Mouse (Mus musculus): ENCODE measurements around the gene Sipa1l2. TPM values are rescaled to one million over a fixed set of nuclear protein-coding genes. Genes with fewer than 3 reads are reported as not detected.

Sipa1l2 gene
- polyA plus RNA-seq (2011; ENCODE audit: insufficient read length, low read depth, missing spikeins), result 10.3 and 12.6 TPM in 2 replicates

- H3K4me1 ChIP-seq (ENCODE audit: control insufficient read depth, insufficient read depth, low read length), result no peaks in the 10 kb centered on the region
- H3K27ac ChIP-seq (ENCODE audit: insufficient read depth, low read length), result peak within 1 kb of the TSS; percentile 7; the same call in 1 of the 2 replicates
- TF ChIP-seq CTCF (IDR thresholded peaks at IDR 0.05; ENCODE audit: borderline replicate concordance, insufficient read depth, low read length) (no peak), POLR2A (IDR thresholded peaks at IDR 0.05; ENCODE audit: low read depth, low read length) (peak; percentile 60)
- H3K4me3 ChIP-seq (ENCODE audit: insufficient read depth, low read length), result peak within 1 kb of the TSS; percentile 81
These were observed at the start of gene Sipa1l2 for GRCm38 (mm10) chr8:125569533-125570365. Gene Sipa1l2 (minus strand): TSS chr8:125569808.

DNA sequence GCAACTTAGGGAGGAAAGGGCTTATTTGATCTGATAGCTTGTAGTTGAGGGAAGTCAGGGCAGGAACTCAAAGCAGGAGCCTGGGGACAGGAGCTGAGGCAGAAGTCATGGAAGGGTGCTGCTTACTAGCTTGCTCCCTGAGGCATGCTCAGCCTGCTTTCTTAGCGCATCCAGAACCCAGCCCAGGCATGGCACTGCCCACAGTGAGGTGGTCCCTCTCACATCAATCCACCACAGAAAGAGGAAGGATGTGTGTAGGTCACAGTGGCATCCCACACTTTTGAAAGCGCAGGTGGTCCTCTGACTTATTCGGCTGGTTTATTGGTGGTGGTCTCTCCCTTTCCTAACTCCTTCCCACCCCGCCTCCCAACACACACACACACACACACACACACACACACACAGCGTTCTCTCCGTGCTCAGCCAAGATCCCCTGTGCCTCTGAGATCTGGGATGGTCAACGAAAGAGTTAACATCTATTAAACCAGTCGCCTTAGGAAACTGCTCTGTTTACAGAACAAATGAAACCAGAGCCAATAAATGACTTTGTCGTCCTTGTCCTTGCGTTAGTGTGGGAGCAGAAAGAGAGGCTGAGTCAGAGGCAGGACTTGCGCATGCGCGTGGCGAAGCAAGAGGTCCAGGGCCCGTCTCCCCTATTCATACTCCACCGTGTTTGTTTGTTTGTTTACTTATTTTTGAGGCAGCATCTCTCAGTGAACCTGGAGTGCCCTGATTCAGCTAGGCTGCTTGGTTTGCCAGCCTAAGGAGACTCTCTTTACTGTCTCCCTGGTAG lies 49.1 kb upstream of the Sipa1l2 start:
- Histone ChIP-seq H3K4me1 (ENCODE audit: control insufficient read depth, insufficient read depth, low read length) (peaks cover 7% of the 10 kb centered on the region; the same call in 1 of the 2 replicates), H3K4me3 (ENCODE audit: insufficient read depth, low read length) (no peak overlapping the region), H3K27ac (ENCODE audit: insufficient read depth, low read length) (peak overlapping the region; percentile 76)
- TF ChIP-seq CTCF (IDR thresholded peaks at IDR 0.05; ENCODE audit: borderline replicate concordance, insufficient read depth, low read length), result no peak
- no peak for TF ChIP-seq POLR2A (IDR thresholded peaks at IDR 0.05; ENCODE audit: low read depth, low read length)

DNA sequence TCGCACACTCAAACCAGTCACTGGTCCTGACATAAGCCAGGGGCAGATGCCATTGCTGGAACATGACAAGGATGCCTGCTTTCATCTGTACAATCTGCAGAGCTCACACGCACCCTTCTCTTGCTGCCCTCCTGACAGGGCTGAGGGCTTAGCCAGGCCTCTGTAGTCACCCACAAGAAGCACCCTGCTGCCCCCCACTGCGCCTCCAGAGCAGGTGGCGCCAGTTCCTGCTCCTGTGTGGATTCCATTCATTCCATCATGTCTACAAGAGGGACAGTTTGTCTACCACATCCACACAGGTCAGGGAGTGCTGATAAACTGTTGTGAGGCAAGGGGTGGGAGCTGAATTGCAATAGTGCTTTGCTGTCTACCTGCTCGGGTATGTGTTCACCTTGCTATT lies 47.3 kb upstream of the Sipa1l2 start:
- no peak overlapping the region for H3K4me3 ChIP-seq (ENCODE audit: insufficient read depth, low read length)
- TF ChIP-seq CTCF (IDR thresholded peaks at IDR 0.05; ENCODE audit: borderline replicate concordance, insufficient read depth, low read length) (no peak), POLR2A (IDR thresholded peaks at IDR 0.05; ENCODE audit: low read depth, low read length) (no peak)
- H3K4me1 ChIP-seq (ENCODE audit: control insufficient read depth, insufficient read depth, low read length), result peaks cover 7% of the 10 kb centered on the region; the same call in 1 of the 2 replicates
- H3K27ac ChIP-seq (ENCODE audit: insufficient read depth, low read length), result no peak overlapping the region

DNA sequence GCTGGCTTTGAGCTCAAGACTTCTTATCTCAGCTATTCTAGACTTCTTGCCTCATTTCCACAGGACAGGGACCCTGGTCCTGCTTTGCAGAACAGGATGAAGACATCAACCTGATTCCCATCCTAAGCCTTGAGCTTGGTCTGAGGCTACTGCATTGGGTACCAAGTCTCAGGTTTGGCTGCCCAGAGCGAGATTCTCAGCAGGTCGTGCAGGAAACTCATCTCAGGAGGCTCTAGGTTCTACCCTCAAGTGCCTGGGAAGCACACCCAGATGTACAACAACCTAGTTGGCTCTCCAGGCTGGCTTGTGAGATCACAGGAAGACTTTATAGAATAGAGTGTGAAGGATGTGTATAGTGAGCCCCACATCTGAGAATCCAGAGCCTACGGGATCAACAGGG lies 46.4 kb upstream of the Sipa1l2 start:
- Histone ChIP-seq H3K27ac (ENCODE audit: insufficient read depth, low read length) (no peak overlapping the region), H3K4me3 (ENCODE audit: insufficient read depth, low read length) (no peak overlapping the region), H3K4me1 (ENCODE audit: control insufficient read depth, insufficient read depth, low read length) (peaks cover 7% of the 10 kb centered on the region; the same call in 1 of the 2 replicates)
- no peak for TF ChIP-seq CTCF (IDR thresholded peaks at IDR 0.05; ENCODE audit: borderline replicate concordance, insufficient read depth, low read length)
- TF ChIP-seq POLR2A (IDR thresholded peaks at IDR 0.05; ENCODE audit: low read depth, low read length), result no peak

DNA sequence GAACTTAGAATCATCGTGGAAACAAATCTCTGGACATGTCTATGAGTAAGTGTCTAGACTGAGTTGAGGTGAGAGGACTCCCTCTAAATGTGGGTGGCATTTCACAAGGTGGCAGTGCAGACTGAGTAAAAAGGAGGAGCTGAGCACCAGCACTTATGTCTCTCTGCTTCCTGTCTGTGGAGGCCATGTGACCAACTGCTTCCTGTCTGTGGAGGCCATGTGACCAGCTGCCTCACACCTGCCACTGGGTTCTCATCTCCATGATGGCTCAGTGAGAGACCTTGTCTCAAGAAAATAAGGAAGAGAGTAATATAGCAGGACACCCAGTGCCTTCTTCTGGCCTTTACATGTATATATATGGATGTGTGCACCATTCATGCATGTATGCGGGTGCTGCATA lies 43.9 kb upstream of the Sipa1l2 start:
- no peak for TF ChIP-seq POLR2A (IDR thresholded peaks at IDR 0.05; ENCODE audit: low read depth, low read length)
- TF ChIP-seq CTCF (IDR thresholded peaks at IDR 0.05; ENCODE audit: borderline replicate concordance, insufficient read depth, low read length), result no peak

DNA sequence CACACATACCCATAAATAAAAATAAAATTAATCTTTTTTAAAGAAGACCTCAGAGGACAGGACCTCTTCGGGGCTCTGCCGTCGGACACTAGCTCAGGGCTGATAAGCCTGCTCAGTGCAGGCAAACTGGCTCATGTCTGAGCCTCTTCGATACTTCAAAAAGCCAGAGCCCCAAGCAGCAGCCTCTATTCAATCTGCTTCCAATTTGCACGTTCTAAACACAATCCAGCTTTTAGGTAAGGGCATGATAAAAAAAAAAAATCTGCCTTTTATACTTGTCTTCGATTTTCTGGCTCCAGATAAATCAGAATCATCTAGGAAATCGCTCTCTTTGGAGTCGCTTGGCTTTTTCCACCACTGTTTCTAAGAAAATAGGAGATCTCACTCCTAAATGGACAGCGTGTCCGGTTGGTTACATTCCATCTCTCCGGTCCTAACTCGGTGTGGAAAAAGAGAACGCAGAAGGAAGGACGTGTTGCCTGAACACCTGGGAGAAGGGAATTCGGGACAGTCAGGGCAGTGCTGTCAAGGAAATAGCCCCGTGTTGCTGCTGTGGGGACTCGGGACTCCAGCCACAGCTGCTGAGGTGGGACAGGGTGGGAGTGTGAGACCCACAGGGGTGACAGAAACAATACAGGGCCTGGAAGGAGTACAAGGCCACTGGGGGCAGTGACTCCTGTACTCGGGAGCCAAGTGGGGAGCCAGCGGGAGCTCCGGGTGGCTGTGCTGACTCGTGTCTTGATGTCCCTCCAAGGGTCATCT lies 42.4 kb upstream of the Sipa1l2 start:
- no peak for TF ChIP-seq CTCF (IDR thresholded peaks at IDR 0.05; ENCODE audit: borderline replicate concordance, insufficient read depth, low read length)
- no peak for TF ChIP-seq POLR2A (IDR thresholded peaks at IDR 0.05; ENCODE audit: low read depth, low read length)
- Histone ChIP-seq H3K4me3 (ENCODE audit: insufficient read depth, low read length) (no peak overlapping the region), H3K4me1 (ENCODE audit: control insufficient read depth, insufficient read depth, low read length) (0 out of 2 replicates have a peak, but pooled peaks cover 2% of the 10 kb centered on the region), H3K27ac (ENCODE audit: insufficient read depth, low read length) (no peak overlapping the region)

More for the DNA sequence above, 43.9 kb upstream of the Sipa1l2 start:
- Histone ChIP-seq H3K4me1 (ENCODE audit: control insufficient read depth, insufficient read depth, low read length) (0 out of 2 replicates have a peak, but pooled peaks cover 2% of the 10 kb centered on the region), H3K4me3 (ENCODE audit: insufficient read depth, low read length) (no peak overlapping the region), H3K27ac (ENCODE audit: insufficient read depth, low read length) (no peak overlapping the region)

DNA sequence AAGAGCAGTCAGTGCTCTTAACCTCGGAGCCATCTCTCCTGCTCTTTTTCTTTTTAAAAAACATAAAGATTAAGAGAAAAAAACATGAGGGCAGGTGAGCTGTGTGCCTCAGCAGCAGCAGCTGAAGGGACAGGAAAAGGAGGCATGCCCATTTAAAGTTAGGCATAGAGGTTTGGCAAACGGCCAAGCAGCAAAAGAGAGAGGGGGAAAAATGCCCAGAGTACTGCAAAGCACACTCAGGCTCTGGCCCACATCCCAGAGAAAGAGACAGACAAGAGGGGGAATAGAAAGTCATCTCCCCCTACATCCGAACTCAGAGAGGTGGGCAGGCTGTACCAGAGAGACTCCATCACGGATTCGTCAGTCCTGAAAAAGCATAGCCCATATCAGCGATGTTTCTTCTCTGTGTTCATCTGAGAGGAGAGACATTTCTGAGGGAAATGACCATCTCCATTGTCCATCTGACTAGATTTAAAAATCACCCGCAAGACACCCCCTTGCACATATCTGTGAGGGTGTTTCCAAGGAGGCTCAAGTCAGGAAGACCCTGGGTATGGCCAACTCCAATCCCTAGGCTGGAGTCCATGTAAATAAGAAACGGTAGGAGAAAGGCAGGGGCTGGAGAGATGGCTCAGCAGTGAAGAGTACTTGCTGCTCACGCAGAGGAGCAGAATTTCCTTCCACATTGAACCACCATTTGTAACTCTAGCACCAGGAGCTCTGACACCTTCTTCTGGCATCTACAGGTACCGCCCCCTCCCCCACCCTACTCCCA lies 41.6 kb upstream of the Sipa1l2 start:
- Histone ChIP-seq H3K4me1 (ENCODE audit: control insufficient read depth, insufficient read depth, low read length) (0 out of 2 replicates have a peak, but pooled peaks cover 2% of the 10 kb centered on the region), H3K27ac (ENCODE audit: insufficient read depth, low read length) (no peak overlapping the region), H3K4me3 (ENCODE audit: insufficient read depth, low read length) (no peak overlapping the region)
- TF ChIP-seq CTCF (IDR thresholded peaks at IDR 0.05; ENCODE audit: borderline replicate concordance, insufficient read depth, low read length), result no peak

DNA sequence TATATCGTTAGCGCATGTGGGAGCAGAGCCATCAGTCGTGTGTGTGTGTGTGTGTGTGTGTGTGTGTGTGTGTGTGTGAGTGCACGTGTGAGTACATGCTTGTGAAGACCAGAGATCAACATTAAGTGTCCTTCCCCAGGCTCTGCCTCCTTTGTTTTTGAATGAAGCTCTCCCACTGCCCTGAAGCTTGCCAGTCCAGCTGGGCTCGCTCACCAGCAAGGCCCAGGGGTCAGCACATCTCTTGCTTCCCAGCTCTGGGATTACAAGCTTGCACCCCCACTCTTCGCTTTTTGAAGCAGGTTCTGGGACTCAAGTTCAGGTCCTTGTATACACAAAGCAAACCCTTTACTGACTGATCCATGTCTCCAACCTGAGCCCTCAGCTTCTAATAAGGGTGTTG lies 40.1 kb upstream of the Sipa1l2 start:
- 0 out of 2 replicates have a peak, but pooled peaks cover 2% of the 10 kb centered on the region for H3K4me1 ChIP-seq (ENCODE audit: control insufficient read depth, insufficient read depth, low read length)
- TF ChIP-seq POLR2A (IDR thresholded peaks at IDR 0.05; ENCODE audit: low read depth, low read length) (no peak), CTCF (IDR thresholded peaks at IDR 0.05; ENCODE audit: borderline replicate concordance, insufficient read depth, low read length) (no peak)
- H3K27ac ChIP-seq (ENCODE audit: insufficient read depth, low read length), result no peak overlapping the region
- H3K4me3 ChIP-seq (ENCODE audit: insufficient read depth, low read length), result no peak overlapping the region

Measured in embryonic fibroblast, embryonic 13.5 days (primary cell).